Mouse (Mus musculus) B cell, adult 67 days (primary cell): ENCODE measurements around the gene 4930579G24Rik. TPM values are rescaled to one million over a fixed set of nuclear protein-coding genes. Genes with fewer than 3 reads are reported as not detected.

Experiments used
- total RNA-seq, 2 experiments: library from RNA; stranded (reverse); gene quantifications; 4 replicates each; pipeline ENCODE4 v1.2.4; 2023

4930579G24Rik gene
- total RNA-seq, result 1 to 10 TPM; 2.7 to 3.1 TPM

DNA sequence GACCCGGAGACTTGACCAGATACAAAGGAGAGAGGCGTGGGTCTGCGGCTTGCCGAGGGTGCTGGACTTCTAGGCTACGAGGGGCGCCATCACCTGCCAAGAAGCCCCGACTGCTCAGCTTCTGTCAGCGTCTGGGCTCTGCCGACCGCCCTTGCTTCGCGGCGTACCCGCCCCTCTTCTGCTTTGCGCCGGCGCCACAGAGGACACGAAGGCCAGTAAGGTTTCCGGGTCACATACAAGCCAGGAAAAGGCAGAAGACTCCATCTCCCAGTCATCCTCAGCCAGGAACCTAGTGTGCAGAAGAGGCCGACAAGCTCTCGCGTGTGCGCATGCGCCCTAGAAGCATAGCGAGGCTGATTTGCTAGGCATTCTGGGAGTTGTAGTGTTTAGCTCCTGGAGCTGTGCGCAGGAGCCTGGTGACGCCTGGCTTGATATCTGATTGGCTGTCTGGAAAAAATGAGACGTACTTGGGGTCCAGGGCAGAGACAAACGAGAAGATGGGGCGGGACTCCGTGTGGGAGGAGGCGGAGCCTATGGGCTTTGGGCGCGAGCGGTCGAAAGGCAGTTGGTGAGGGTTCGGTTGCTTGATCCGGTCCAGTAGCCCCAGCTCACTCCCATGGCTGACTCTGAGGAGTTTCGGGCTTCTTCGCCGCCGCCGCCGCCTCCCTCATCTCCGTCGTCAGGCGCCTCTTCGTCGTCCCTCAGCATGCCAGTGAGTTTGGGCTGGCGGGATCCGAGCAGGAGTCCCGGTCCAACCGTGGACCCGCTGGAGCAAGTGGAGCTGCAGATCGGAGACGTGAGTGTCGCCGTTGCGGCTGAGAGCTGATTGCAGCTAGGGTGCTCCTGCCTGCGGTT, at the start of gene 4930579G24Rik:
Gene 4930579G24Rik (plus strand): TSS at position 519 of the 855 bp plus-strand sequence.

DNA sequence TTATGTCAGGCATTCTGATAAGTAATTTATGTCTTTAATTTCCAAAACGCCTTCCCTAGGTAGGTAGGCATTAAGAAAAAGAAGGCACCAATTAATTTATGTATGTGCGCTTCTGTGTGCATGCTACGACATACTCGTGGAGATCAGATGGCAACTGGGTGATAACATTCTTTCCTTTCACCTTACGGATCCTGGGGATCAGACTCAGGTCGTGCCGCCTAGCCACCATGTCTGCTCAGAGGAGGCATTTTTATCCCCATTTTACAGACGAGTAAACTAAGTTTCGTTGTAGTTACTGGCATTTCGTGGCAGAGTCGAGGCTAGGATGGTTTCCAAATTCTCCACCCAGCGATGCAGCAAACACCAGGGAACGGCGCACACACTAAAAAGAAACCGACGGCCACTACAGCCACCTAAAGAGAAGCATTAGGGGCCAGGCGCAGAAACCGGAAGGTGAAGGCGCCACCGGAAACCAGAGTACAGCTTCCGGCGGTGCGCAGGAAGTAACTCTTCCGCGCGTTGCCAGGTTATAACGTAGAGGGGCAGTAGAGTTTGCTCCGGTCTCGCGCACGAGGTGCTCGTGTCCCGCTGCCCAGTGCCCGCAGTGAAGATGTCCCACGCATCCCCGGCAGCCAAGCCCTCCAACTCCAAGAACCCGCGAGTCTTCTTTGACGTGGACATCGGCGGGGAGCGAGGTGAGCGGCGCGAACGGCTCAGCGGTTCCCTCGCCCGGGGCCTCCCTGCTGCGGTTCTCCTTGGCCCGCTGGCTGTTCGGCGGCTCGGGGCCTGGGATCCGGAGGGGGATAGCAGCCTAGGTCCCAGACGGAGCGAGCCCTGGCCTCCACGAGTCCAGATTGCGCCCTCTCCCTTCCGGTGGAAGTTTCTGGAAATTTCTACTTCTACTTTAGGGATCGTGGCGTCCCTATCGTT, 37.8 kb upstream of the 4930579G24Rik start, which contains the start of gene Ppid:
Gene Ppid (plus strand): TSS at position 480 of the 930 bp plus-strand sequence.

GRCm38 (mm10) chr3:79629416-79629730, 494 bp downstream of the 4930579G24Rik start, which contains the start of gene Etfdh:
TSS of gene Etfdh (minus strand) at chr3:79629500.

Other genes with a start within 250 kb of the 4930579G24Rik start
- gene Fnip2, start 61.3 kb upstream of the 4930579G24Rik start, total RNA-seq, result under 1 TPM in 1 of 2 experiments, not detected in 1; 0.32 TPM
- gene Ppid, start 37.7 kb upstream of the 4930579G24Rik start, total RNA-seq, result 10 to 100 TPM; 46.1 to 49.0 TPM
- gene Etfdh, start 421 bp downstream of the 4930579G24Rik start, total RNA-seq, result 10 to 100 TPM; 23.4 to 24.0 TPM
- gene Rxfp1, start 108.8 kb downstream of the 4930579G24Rik start, total RNA-seq, result 1 to 10 TPM in 1 of 2 experiments, under 1 TPM in 1; 0.62 to 1.8 TPM
- under 1 TPM; 0.29 to 0.62 TPM for gene Tmem144, start 223.7 kb downstream of the 4930579G24Rik start, total RNA-seq